Mouse (Mus musculus): ENCODE results near the gene Gpr35.
"Not testable (repeated sequence)": the region's sequence is repeated elsewhere in the genome, so short reads cannot be mapped to it uniquely, and the experiment has no call there.

Gpr35 gene

GRCm38 (mm10) chr1:92921496-92921895 lies 29.2 kb upstream of the Gpr35 start:
- in situ Hi-C loops (cut with MboI, MseI): loop anchor here (25.0 kb wide), 1 partner anchor 1509 kb away; the partner anchor contains the start of gene Hes6

GRCm38 (mm10) chr1:92930171-92930706 lies 20.4 kb upstream of the Gpr35 start:
- in situ Hi-C loops (cut with MboI, MseI): no loop called here

- in situ Hi-C loops (cut with MboI, MseI): no loop called here
Measured at GRCm38 (mm10) chr1:92933611-92934010, 17.1 kb upstream of the Gpr35 start.

GRCm38 (mm10) chr1:92934182-92934827 lies 16.4 kb upstream of the Gpr35 start, which contains the start of gene Capn10:
Gene Capn10 (plus strand): TSS chr1:92934376.
- in situ Hi-C loops (cut with MboI, MseI): no loop called here

DNA sequence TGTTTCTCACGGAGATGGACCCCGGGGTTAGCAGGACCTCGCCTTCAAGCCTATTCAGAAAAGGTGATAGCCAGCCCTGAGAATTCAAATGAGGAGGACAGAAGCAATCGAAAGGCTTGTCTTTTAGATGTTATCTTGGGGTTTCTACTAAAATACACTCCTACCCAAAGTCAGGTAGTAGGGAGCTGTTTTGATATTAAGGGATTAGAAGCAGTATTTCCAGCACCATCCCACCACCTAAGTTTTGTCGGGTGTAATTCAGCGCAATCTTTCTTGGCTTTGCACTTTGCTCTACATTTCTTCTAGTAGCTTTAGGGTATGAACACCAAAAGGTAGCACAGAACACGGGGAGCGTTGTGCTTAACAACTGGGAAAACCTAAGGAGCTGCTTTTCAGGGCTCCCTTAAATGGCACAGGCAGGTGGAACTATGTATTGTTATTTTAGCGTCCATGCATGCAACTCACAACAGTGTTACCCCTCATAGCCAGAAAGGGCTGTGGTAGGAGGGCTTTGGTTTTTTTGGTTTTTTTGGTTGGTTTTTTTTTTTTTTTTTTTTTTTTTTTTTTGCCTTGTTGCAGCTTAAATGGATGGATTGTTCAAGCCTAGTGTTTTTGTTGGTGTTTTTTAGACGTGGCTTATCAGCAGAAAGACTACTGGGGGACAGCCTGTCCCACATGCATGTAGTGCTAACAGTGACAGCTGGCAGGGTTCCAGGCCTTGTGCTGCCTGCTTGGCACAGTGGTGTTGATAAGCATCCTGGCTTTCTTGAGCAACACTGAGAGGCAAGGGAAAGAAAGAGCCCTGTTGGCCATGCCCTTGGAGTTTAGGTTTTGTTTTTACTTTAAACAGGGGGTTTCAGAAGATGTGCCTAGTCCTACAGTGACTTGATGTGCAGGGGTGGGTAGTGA lies 15.4 kb upstream of the Gpr35 start:
- in situ Hi-C loops (cut with MboI, MseI): no loop called here

DNA sequence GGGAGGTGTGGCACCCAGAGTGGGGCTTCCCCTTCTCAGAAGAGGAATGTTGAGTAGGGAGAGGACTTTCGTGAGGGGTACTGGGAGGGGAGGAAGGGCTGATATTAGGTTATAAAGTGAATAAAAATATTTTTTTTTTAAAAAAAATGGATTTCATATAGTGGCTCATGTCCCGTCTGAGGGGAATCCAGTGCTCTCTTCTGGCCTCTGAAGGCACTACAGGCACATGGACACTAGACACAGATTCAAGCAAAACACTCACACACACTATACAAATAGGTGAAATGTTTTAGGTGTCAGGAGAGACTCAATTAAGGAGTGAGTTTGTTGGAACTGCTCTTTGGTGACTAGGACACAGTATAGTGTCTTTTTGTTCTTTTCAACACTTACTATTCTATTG lies 14.7 kb upstream of the Gpr35 start:
- in situ Hi-C loops (cut with MboI, MseI): no loop called here

DNA sequence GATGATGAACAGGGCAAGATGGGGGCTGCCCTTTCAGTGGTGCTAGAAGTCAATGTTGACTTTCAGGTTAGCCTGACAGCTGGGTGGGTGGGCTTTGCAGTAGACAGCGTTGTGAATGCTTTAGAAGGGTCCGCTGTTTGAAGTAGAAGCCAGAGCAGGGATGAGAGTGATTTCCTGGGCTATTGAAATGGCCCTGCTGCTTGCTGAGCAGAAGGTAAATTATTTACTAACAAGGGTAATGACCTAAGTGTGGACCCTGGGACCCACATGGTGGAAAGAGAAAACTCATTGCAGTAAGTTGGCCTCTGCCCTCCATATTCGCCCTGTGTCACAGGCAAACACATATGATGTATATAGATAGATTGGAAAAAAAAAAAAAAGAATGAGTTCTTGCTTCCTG lies 14.2 kb upstream of the Gpr35 start:
- in situ Hi-C loops (cut with MboI, MseI): no loop called here

DNA sequence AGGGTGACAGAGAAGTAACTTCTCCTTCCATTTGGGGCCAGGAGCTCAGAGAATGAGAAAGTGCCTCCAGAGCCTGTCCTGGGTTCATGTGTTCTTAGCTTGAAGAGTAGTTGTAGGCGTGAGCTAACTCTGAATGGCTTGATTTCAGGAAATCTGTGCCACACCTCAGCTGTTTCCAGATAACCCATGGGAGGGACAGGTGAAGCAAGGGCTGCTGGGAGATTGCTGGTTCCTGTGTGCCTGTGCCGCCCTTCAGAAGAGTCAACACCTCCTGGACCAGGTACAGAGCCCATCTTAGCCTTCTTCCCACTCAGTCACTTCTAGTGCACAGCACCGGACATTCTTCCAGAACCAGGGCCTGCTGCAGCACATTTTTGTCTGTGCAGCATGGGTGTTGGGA lies 12.9 kb upstream of the Gpr35 start:
- in situ Hi-C loops (cut with MboI, MseI): no loop called here

DNA sequence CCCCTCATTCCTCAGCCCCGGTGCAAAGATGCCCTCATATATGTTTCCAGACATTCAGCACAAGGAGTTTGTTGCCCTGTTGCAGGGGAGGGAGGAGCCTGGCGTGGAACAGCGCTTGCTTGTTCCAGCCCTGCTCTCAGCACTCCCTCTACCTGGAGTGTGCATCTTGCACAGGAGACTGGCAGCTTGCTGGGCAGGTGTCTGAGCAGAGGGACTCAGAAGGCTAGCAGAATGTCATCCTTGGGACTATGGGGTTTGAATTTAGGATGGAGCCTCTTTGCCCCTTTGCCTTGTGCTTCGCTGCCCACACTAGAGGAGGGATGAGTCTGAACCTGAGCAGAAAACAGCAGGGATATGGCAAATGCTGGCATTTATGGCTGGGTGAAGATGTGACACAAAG lies 10.9 kb upstream of the Gpr35 start:
- in situ Hi-C loops (cut with MboI, MseI): no loop called here

DNA sequence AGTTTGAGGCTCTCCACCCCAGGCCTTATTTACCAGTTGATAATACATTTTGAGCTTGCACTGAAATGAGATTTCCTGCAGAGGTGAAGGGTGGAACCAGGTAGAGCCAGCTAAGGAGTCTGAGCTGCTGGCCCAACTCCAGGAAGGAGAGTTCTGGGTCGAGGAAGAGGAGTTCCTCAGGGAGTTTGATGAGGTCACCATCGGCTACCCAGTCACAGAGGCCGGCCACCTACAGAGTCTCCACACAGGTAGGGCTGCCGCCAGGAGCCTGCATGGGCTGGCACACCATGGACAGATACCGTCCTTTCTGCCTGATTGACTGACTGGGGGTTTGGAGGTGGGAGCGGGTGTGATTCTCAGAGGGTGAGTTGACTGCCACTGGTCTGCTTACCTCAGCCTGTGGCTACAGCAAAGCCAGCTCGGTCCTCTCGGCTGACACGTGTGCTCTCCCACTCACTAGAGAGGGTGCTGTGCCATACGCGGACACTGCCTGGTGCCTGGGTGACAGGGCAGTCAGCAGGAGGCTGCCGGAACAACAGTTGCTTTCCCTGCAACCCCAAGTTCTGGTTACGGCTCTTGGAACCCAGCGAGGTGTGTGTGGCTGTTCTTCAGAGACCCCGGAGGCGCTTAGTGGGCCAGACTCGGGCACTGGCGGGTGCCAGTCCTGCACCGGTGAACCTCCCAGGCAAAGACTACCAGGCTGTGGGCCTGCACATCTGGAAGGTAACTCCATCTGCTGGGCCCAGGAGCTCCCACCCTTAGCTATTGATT lies 7.3 kb upstream of the Gpr35 start:
- in situ Hi-C loops (cut with MboI, MseI): no loop called here

- in situ Hi-C loops (cut with MboI, MseI): no loop called here
Measured at GRCm38 (mm10) chr1:92947966-92948365, 2.7 kb upstream of the Gpr35 start.

GRCm38 (mm10) chr1:92949426-92949825 lies 1.2 kb upstream of the Gpr35 start:
- in situ Hi-C loops (cut with MboI, MseI): no loop called here

DNA sequence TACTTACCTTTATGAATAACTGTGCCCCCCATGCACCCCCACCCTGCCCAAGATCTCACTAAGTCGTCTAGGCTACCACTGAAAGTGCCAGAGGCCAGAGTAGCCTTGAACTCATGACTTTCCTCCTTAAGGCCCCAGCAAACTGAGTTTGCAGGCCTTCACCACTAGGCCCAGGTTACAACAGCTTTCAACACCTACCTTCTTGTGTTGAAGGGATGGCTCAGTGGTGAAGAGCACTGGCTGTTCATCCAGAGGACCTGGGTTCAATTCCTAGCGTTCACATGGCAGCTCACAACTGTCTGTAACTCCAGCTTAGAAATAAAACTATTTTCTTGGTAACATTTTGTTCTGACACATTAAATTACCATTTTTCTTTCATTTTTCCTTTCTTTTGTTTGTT lies 3.0 kb downstream of the Gpr35 start:
- in situ Hi-C loops (cut with MboI, MseI): no loop called here

DNA sequence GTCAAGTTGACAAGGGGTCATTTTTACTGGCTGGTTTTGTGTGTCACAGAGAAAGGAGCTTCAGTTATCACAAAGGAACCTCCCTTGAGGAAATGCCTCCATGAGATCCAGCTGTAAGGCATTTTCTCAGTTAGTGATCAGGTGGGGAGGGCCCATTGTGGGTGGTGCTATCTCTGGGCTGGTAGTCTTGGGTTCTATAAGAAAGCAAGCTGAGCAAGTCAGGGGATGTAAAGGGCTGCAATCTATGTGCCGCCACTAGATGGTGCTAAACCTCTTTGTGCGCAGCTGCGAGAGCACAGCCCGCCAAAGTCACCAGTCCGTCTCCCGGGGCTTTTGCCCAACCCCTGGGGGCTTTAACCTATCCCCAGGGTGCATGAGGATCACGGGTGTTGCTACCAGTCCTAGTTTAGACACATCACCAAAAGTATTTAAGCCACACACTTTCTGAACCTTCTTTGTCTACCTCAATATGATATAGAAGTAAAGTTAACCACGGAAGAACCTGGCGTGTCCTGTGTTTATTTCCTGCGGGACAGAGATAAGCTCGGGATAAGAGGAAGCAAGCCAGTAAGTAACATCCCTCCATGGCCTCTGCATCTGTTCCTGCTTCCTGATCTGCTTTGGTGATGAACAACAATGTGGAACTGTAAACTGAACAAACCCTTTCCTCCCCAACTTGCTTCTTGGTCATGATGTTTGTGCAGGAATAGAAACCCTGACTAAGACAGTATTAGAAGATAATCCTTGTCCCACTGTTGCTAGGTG lies 6.1 kb downstream of the Gpr35 start:
- in situ Hi-C loops (cut with MboI, MseI): not testable (repeated sequence)

DNA sequence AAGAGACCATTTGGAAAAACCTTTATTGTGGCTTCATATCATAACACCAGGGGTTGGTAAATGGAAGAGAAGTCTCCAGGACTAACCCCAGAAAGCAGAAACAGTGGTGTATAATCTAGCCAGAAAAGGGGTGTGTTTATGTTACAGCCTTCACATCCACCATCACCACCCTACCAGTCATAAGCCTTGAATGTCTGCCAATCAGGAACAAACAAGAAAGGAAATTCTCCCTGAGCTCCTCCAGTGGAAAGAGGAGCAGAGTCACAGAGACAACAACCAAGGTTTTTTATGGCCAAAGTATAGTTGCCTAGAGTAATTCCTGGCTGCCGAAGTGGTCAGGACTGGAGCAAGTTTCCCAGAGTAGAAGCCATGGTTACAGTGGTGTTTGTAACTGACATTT lies 8.3 kb downstream of the Gpr35 start:
- in situ Hi-C loops (cut with MboI, MseI): no loop called here

- in situ Hi-C loops (cut with MboI, MseI): not testable (repeated sequence)
Measured at GRCm38 (mm10) chr1:92970791-92971190, 20.1 kb downstream of the Gpr35 start.

DNA sequence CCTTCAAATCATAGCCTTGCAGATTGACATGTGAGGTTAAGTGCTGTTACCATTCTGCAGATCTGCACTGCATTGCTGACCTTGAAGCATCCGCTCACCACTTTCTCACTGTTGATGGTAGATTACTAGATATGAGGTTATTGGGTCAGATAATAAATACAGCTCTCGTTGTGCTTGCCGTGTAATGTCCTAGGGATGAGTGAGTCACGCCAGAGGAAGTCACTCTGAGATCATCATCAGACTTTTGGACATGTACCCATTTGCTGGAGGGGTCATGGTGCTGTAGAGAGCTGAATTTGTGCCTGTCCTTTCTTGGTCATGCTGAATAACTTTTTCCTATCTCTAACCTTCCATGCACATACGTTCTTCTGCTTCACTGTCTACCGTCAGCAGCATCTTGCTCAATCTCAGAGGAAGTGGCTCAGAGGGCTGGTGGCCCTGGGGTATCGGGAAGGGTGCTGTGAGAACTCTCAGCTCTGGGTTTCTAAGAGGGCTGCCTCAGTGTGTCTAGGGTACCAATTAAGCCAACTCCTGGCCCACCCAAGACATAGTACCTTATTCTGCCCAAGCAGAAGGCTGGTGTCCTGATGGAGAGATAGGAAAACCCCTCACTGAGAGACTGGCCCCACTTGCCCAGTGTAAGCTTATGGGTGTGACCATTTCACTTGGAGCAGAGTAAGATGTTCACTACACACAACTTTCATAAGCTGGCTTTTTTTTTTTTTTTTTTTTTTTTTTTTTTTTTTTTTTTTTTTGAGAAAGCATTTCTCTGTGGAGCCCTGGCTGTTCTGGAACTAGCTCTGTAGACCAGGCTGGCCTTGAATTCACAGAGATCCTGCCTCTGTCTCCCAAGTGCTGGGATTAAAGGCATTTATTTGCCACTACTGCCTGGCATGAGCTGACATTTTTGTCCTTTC lies 21.5 kb downstream of the Gpr35 start:
- in situ Hi-C loops (cut with MboI, MseI): no loop called here

DNA sequence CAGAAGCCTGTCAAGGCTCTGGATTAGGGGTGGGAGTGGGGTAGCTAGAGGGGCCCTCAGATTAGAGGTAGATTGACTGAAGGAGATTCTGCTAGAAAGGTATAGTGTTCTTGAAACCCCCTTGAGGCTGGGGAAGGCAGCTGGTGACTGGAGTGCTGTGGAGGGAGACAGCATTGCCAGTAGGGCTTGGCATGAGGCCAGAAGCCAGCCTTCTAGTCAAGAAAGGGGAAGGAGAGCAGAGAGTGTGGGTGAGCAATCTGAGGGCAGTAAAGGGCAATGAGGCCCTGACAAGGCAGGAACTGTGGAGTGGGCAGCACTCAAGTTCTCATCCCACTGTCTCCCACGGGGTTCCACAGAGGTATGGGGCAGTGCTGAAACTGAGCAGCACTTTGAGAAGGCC lies 22.2 kb downstream of the Gpr35 start:
- in situ Hi-C loops (cut with MboI, MseI): no loop called here

DNA sequence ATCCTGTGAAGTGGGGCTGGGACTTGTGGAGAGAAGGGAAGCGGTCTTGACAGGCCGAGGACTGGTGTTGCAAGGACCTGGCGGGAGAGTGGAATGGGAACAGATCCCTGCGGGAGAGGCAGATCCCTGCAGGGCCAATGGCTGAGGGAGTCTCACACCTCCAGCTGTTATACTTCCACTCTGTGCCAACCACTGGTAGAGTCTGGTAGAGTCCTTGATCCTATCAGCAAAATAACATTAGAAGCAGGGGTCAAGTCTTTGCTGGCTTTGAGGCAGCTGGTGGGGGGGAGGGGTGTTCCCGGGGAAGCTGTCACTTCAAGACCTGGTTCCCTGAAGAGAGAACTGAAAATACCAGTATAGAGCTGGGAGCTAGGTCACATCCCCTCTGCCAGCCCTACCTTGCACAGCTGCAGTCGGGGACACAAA lies 25.5 kb downstream of the Gpr35 start:
- in situ Hi-C loops (cut with MboI, MseI): no loop called here

DNA sequence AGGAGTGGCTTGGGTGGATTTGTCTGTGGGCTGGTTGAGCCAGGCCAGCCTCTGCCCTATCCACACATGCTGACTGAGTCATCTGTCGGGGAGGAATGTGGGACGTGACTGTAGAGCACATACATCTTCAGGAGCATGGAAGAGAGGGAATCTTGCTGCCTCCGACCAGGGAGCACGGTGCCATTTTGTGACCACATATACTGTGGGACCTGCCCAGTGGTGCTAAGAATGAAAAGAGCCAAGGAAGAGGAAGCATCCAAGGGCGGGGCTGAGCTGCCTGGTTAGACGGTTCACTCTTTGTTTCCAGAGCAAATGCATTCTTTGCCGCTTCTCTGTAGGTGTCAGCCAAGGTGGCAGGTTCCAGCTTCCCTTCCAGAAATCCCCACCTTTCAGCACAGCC lies 28.0 kb downstream of the Gpr35 start:
- in situ Hi-C loops (cut with MboI, MseI): no loop called here

Data from T-helper 2 cell (primary cell).